Mouse (Mus musculus): ENCODE measurements around the gene Uri1. TPM values are rescaled to one million over a fixed set of nuclear protein-coding genes. Genes with fewer than 3 reads are reported as not detected.

The Uri1 gene
- polyA plus RNA-seq, 1 experiment = 21.0 TPM

- no peak overlapping the region for H3K27ac ChIP-seq (ENCODE audit: insufficient read depth, low read depth, low read length)
- peaks cover 6% of the 10 kb centered on the region for H3K4me1 ChIP-seq (ENCODE audit: control insufficient read depth, insufficient read depth, low read length)
- H3K4me3 ChIP-seq (ENCODE audit: insufficient read depth, low read length) = no peak overlapping the region
- no peak for TF ChIP-seq CTCF (IDR thresholded peaks at IDR 0.05; ENCODE audit: low read depth, low read length)
- TF ChIP-seq POLR2A (IDR thresholded peaks at IDR 0.05; ENCODE audit: borderline replicate concordance, low read depth, low read length) = no peak
Observed at GRCm38 (mm10) chr7:37933754-37934308, 89.5 kb downstream of the Uri1 start.

- H3K27ac ChIP-seq (ENCODE audit: insufficient read depth, low read depth, low read length) = no peak overlapping the region
- no peak for TF ChIP-seq POLR2A (IDR thresholded peaks at IDR 0.05; ENCODE audit: borderline replicate concordance, low read depth, low read length)
- no peak for TF ChIP-seq CTCF (IDR thresholded peaks at IDR 0.05; ENCODE audit: low read depth, low read length)
Observed at GRCm38 (mm10) chr7:37931631-37932030, 91.7 kb downstream of the Uri1 start.

DNA sequence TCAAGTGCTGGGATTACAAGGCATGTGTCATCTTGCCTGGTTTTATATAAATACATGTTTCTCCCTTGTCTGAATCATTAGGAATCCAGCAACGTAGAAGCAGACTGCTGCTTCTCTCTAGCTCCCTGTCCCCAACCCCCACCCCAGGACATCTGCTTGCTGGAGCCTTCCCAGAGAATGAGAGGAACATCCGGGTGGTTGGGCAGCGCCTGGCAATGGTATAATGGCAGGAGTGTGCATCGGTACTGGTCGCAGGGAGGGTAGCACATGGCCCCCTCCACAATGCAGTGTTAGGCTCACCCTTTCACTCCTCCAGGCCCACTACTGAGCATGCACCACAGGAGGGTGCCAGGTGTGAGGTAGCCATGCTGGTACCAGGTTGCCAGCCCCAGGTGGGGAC is 93.6 kb downstream of the Uri1 start:
- H3K27ac ChIP-seq (ENCODE audit: insufficient read depth, low read depth, low read length) = no peak overlapping the region
- peaks cover 6% of the 10 kb centered on the region for H3K4me1 ChIP-seq (ENCODE audit: control insufficient read depth, insufficient read depth, low read length)
- no peak overlapping the region for H3K4me3 ChIP-seq (ENCODE audit: insufficient read depth, low read length)
- TF ChIP-seq POLR2A (IDR thresholded peaks at IDR 0.05; ENCODE audit: borderline replicate concordance, low read depth, low read length) (no peak), CTCF (IDR thresholded peaks at IDR 0.05; ENCODE audit: low read depth, low read length) (no peak)

More at GRCm38 (mm10) chr7:37931631-37932030, 91.7 kb downstream of the Uri1 start:
- H3K4me1 ChIP-seq (ENCODE audit: control insufficient read depth, insufficient read depth, low read length) = peaks cover 6% of the 10 kb centered on the region
- no peak overlapping the region for H3K4me3 ChIP-seq (ENCODE audit: insufficient read depth, low read length)

GRCm38 (mm10) chr7:37922999-37923398 is 100.4 kb downstream of the Uri1 start:
- no peaks in the 10 kb centered on the region for H3K4me1 ChIP-seq (ENCODE audit: control insufficient read depth, insufficient read depth, low read length)
- H3K27ac ChIP-seq (ENCODE audit: insufficient read depth, low read depth, low read length) = no peak overlapping the region
- no peak overlapping the region for H3K4me3 ChIP-seq (ENCODE audit: insufficient read depth, low read length)
- TF ChIP-seq POLR2A (IDR thresholded peaks at IDR 0.05; ENCODE audit: borderline replicate concordance, low read depth, low read length) (no peak), CTCF (IDR thresholded peaks at IDR 0.05; ENCODE audit: low read depth, low read length) (no peak)

DNA sequence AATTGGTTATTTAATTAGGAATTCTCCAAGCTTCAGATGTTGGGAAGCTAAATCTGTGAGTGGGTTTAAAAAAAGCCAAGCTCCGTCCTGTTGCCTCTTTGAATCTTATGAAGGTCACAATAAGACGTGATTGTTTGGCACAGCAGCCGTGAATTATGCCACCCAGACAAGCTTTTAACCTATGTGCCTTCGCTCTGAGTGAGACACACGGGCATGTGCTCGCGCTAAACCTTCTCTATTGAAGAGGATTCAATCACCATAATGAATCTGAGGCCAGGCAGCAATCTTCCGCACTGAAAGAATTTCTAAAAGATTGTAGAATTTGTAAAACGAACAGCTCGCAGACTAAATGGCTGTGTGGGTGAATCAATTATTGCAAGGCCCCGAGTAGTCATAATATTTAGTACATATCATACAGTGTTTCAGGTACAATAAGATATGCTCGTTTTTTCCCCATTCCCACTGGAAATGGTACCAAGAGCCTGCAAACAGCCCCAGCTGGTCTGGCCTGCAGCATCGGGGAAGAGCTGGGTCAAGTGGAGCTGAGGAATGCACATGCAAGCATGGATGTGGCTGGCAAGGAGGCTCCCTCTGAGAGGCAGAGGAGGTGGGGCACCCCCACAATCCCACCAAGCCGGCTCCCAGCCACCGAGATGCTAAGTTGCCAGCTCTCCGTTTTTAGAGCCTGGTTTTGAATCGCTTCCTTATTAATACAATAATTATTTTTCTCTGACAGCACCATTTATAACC is 101.5 kb downstream of the Uri1 start:
- no peak overlapping the region for H3K4me3 ChIP-seq (ENCODE audit: insufficient read depth, low read length)
- no peak overlapping the region for H3K27ac ChIP-seq (ENCODE audit: insufficient read depth, low read depth, low read length)
- no peak for TF ChIP-seq CTCF (IDR thresholded peaks at IDR 0.05; ENCODE audit: low read depth, low read length)
- no peak for TF ChIP-seq POLR2A (IDR thresholded peaks at IDR 0.05; ENCODE audit: borderline replicate concordance, low read depth, low read length)
- H3K4me1 ChIP-seq (ENCODE audit: control insufficient read depth, insufficient read depth, low read length) = no peaks in the 10 kb centered on the region

GRCm38 (mm10) chr7:37918926-37919325 is 104.4 kb downstream of the Uri1 start:
- TF ChIP-seq POLR2A (IDR thresholded peaks at IDR 0.05; ENCODE audit: borderline replicate concordance, low read depth, low read length) (no peak), CTCF (IDR thresholded peaks at IDR 0.05; ENCODE audit: low read depth, low read length) (no peak)
- H3K27ac ChIP-seq (ENCODE audit: insufficient read depth, low read depth, low read length) = no peak overlapping the region
- no peaks in the 10 kb centered on the region for H3K4me1 ChIP-seq (ENCODE audit: control insufficient read depth, insufficient read depth, low read length)
- H3K4me3 ChIP-seq (ENCODE audit: insufficient read depth, low read length) = no peak overlapping the region

DNA sequence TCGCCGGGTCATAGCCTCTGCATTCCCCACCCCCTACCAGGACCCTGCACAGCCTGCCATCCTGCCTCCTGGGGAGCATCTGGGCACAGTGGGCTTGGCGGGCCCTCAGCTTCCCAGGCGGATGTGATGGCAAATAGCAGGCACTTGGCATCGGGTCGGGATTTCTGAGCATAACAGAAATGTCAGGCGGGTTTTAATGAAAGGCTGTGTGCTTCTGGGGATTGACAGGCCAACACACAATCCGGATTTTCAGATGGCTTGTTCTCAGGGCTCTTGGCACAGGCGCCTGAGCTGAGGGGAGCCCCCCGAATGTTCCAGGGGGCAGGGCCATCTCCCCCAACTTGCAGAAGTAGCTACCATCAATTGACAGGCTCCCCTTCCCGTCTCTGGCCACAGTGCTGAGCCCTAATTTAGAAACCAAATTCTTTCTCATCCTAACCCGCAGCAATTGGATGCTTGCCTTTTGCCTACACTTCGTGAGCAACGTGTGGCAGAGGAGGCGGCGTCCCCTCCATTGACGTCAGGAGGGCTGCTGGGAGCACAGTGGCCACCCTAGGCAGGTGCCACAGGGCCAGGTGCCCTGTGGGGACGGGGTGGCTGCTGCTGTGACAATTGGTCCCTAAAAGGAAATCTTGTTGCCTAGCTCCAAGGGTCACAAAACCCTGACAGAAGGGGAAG is 106.5 kb downstream of the Uri1 start:
- TF ChIP-seq CTCF (IDR thresholded peaks at IDR 0.05; ENCODE audit: low read depth, low read length) = no peak
- TF ChIP-seq POLR2A (IDR thresholded peaks at IDR 0.05; ENCODE audit: borderline replicate concordance, low read depth, low read length) = no peak
- Histone ChIP-seq H3K4me3 (ENCODE audit: insufficient read depth, low read length) (no peak overlapping the region), H3K4me1 (ENCODE audit: control insufficient read depth, insufficient read depth, low read length) (no peaks in the 10 kb centered on the region), H3K27ac (ENCODE audit: insufficient read depth, low read depth, low read length) (no peak overlapping the region)

GRCm38 (mm10) chr7:37911802-37912122 is 111.6 kb downstream of the Uri1 start:
- Histone ChIP-seq H3K4me1 (ENCODE audit: control insufficient read depth, insufficient read depth, low read length) (no peaks in the 10 kb centered on the region), H3K4me3 (ENCODE audit: insufficient read depth, low read length) (no peak overlapping the region), H3K27ac (ENCODE audit: insufficient read depth, low read depth, low read length) (no peak overlapping the region)
- TF ChIP-seq CTCF (IDR thresholded peaks at IDR 0.05; ENCODE audit: low read depth, low read length) = no peak

DNA sequence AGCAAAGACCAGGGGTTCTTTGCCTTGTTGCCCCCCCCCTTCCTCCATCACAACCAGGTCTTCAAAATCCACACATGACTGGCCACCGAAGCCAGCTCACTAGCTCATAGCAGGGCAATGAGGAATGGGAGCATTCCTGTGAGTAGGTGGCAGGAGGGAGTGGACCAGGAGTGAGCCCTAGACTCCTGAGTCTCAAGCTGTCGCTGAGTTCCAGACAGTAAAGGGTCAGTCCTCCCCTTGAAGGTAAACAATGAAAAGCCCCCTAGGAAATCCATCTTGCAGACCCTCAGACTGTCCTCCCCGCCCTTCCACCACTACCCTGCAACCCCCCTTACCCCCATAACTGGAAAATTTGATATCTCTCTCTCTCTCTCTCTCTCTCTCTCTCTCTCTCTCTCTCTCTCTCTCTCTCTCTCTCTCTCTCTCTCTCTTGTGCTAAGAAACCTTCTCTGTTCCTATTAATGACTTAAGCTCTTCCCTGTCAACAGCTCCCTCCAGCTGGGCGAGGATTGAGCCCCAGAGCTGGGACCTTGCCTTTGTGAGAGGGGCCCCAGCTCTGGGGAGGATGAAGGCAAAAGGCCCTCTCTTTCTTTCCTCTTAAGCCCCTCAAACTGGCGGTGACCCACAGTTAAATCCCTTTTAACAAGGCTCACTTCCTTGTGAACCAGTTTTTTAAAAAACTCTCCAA is 112.1 kb downstream of the Uri1 start:
- Histone ChIP-seq H3K4me1 (ENCODE audit: control insufficient read depth, insufficient read depth, low read length) (no peaks in the 10 kb centered on the region), H3K4me3 (ENCODE audit: insufficient read depth, low read length) (no peak overlapping the region), H3K27ac (ENCODE audit: insufficient read depth, low read depth, low read length) (no peak overlapping the region)
- no peak for TF ChIP-seq POLR2A (IDR thresholded peaks at IDR 0.05; ENCODE audit: borderline replicate concordance, low read depth, low read length)
- TF ChIP-seq CTCF (IDR thresholded peaks at IDR 0.05; ENCODE audit: low read depth, low read length) = no peak

DNA sequence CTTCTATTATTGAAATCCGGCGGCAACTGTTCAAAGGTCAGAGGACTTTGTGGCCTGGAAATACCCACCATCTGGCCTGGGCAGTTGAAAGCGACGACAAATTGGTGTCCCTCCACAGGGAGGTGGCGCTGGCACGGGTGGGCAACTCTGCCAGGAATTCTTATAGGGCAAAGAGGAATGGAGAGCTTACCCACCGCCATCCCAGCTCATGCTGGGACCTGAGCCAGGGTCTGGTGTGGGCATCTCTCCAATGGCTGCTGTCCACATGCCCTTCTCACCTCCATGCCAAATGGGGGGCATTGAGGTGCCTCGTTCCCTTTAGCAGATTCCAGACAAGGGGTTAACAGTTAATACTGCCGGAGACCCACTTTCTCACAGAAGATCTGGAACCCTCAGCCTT is 113.2 kb downstream of the Uri1 start:
- Histone ChIP-seq H3K4me1 (ENCODE audit: control insufficient read depth, insufficient read depth, low read length) (no peaks in the 10 kb centered on the region), H3K4me3 (ENCODE audit: insufficient read depth, low read length) (no peak overlapping the region), H3K27ac (ENCODE audit: insufficient read depth, low read depth, low read length) (no peak overlapping the region)
- TF ChIP-seq POLR2A (IDR thresholded peaks at IDR 0.05; ENCODE audit: borderline replicate concordance, low read depth, low read length) = no peak
- TF ChIP-seq CTCF (IDR thresholded peaks at IDR 0.05; ENCODE audit: low read depth, low read length) = no peak

Other genes with a start within 250 kb of the Uri1 start
- not detected in 2 replicates for gene Zfp536, start 249.9 kb downstream of the Uri1 start, polyA plus RNA-seq (2012; ENCODE audit: insufficient read depth, insufficient read length, missing spikeins)
- gene Ccne1, start 84.0 kb upstream of the Uri1 start, polyA plus RNA-seq (2012; ENCODE audit: insufficient read depth, insufficient read length, missing spikeins) = 7.0 and 10.2 TPM in 2 replicates
- 20.3 and 21.4 TPM in 2 replicates for gene 1600014C10Rik, start 159.7 kb upstream of the Uri1 start, polyA plus RNA-seq (2012; ENCODE audit: insufficient read depth, insufficient read length, missing spikeins)
- 0.91 and 0.99 TPM in 2 replicates for gene Plekhf1, start 204.5 kb upstream of the Uri1 start, polyA plus RNA-seq (2012; ENCODE audit: insufficient read depth, insufficient read length, missing spikeins)
- 22.1 and 22.9 TPM in 2 replicates for gene Pop4, start 247.9 kb upstream of the Uri1 start, polyA plus RNA-seq (2012; ENCODE audit: insufficient read depth, insufficient read length, missing spikeins)

All from bone marrow macrophage, adult 2 months (primary cell).